Mouse (Mus musculus) gastrocnemius, adult 8-10 months (tissue): ENCODE measurements around the gene Taok1. TPM values are rescaled to one million over a fixed set of nuclear protein-coding genes. Genes with fewer than 3 reads are reported as not detected.
A peak's percentile ranks its signal among the peaks of the same experiment; 100 is the strongest.
"Not testable (repeated sequence)": the region's sequence is repeated elsewhere in the genome, so short reads cannot be mapped to it uniquely, and the experiment has no call there.

Experiments used
- DNase-seq, 2 experiments: peaks; one replicate each; pipeline ENCODE4 v3.0.0; 2022; ENCODE audit warnings: low spot score in 2 of 2
- total RNA-seq, 4 experiments: library from RNA; stranded (reverse); gene quantifications; 2 replicates each; pipeline ENCODE4 v1.2.4; 2022

Taok1 gene
- 10 to 100 TPM; 37.9 to 48.6 (median 40.6) TPM for total RNA-seq

DNA sequence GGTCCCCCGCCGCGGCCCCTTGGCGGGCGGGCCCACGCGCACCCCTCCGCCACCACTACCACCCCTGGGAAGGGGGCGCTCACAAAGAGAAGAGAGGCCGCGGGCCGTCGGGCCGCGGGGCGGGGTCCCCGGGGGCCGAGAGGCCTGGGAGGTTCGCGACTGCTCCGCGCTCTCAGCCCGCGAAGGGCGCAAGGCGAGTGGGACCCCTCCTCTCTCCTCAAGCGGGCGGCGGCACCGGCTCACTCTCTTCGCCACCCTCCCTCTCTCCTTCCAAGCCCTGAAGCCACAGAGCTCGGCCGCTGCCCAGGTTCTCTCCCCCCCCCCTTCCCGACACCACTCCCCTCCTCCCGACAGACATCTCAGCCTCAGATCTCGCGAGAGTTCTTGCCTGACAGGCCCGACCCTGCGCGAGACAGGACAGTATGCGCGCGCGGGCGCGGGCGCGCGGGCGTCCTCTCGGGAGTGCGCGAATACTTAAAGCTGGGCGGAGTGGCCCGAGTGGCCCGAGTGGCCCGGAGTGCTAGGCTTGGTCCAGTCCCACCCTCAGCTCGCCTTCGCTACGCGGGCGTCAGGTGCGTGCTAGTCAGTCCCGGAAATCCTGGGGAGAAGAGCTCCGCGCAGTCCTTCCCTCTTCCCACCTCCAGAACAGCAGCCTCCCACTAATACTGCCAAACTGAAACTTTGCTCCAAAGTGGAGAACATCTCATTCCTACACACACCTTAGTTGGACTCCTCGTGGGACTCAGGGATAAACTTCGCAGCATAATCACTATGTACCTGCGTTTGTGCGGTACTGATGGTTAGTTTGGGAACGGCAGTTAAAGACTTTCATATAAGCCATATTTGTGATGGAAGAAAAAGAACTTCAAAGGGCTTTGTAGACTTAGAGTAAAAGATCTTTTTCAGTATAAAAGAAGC lies at the start of gene Taok1:
Gene Taok1, minus strand, starts transcription at position 278 of the 918 bp plus-strand sequence.
- peak; percentile 92 to 95 for DNase-seq

DNA sequence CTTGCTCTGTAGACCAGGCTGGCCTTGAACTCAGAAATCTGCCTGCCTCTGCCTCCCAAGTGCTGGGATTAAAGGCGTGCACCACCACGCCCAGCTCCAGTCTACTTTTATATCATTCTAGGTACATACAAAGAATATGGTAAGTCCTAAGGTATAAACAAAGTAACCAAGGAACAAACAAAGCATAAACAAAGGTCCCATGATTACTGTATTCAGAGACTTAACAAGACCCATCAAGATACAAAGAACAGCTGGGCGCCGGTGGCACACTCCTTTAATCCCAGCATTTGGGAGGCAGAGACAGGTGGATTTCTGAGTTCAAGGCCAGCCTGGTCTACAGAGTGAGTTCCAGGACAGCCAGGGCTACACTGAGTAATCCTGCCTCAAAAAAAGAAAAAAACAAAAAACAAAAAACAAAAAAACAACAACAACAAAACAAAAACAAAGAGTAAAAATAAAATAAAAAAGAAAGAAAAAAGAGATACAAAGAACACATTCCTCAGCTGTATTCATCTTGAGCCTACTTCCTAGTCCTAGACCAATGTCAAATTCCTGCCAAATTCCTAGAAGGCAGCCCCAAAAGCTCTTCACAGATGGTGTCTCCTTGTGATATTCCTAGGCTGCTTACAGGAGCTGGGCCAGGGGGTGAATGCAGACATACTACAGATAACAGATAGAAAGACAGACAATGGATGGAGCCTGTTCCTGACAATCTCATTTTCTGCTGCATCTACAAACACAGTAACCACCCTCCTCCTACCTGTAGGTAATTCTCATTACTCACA lies 46.0 kb upstream of the Taok1 start:
- not testable (repeated sequence) for DNase-seq

DNA sequence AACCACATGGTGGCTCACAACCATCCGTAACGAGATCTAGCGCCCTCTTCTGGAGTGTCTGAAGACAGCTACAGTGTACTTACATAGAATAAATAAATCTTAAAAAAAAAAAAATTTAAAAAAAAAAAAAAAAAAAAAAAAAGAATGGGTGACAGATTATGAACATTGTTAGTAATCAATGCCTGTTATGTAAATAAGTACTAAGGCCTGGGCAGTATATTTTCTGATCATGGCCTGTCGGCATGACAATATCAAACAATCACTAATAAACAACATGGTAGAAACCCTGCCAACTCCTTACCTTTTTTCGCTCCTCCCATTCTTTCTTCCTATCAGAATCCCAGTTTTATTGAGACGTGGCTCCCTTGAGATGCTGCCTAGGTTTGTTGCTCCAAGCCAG lies 44.9 kb upstream of the Taok1 start:
- DNase-seq = no peak

DNA sequence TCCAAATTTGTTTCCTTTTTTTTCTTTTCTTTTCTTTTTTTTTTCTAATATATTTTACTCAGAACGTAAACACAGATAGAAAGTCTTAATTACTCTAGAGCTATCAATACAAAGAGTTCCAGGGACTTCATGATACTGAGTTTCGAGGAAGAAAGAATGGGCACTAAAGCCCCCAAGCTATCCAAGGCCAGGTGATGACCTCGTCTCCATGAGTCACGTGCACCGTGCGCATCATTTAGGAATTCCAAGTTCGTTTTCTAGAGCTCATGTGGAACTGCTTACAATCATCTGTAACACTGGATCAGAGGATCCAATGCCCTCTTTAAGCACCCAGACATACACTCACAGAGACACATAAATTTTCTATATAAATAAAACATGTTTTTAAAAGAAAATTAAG lies 41.3 kb upstream of the Taok1 start:
- no peak for DNase-seq

DNA sequence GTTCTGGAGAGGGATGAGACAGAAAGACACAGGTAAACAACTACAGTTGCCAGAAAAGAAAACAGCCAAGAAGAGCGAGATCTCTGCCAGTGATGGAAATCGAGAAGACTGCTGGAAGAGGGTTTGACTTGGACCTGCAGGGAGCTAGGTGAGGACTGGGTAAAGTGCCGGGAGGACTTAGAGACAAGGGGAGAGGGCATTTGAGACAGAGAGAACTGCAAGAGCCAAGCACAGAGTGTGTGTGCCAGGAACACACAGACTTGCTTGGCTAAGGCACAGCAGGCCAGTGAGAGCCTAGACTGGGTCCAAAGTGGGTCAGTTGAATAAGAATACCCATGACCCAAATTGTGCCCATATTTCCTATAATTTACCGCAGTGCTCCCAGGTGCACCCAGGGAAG lies 37.9 kb upstream of the Taok1 start:
- DNase-seq = peak in 1 of 2 experiments; percentile 18

DNA sequence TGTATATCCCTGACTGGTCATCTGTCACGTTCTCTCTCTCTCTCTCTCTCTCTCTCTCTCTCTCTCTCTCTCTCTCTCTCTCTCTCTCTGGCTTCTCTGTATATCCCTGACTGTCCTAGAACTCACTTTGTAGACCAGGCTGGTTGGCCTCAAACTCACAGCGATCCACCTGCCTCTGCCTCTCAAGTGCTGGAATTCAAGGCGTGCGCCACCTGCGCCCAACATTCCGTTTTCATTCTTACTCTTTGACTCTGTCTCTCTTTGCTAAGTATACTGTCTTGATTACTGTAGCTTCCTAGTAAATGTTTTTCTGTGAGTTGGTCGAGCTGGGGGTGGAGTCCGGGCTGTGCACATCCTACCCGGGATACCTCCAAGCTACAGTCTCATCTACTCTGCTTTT lies 33.8 kb upstream of the Taok1 start:
- DNase-seq = no peak

DNA sequence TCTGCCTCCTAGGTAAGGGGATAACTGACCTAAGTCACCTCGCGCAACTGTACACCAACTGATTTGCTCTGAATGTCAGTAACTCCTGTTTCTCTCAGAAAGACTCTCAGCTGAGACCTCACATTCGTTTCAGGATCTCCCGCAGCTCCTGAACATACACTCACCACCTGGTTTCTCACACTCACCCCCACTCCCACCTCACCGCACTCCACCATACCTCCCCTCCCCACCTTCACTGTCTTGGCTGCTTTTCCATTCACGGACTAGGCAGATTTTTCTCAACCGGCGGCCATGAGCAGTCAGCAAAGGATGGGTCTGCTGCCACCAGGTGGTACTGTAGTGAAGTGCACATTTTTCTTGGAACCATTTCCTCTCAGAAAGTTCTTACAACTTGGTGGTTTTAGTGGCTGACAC lies 22.6 kb upstream of the Taok1 start:
- peak; percentile 48 to 51 for DNase-seq

DNA sequence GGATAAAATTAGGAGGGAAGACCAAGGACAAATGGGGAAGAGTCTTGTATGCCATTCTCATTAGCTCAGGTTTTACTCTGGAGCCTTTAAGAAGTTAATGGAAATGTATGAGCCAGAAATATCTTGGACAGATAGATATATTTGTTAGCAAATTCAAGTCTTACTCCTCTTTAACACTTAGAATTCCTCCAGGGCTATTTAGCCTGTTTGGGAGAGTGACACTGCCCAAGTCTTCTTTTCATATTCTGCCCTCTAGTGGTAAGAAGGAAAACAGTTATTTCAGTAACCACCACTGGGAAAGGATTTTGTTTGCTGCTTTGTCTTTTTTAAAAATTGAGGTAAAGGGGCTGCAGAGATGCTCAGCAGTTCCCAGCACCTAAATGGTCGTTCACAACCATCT lies 21.9 kb upstream of the Taok1 start:
- DNase-seq = no peak

DNA sequence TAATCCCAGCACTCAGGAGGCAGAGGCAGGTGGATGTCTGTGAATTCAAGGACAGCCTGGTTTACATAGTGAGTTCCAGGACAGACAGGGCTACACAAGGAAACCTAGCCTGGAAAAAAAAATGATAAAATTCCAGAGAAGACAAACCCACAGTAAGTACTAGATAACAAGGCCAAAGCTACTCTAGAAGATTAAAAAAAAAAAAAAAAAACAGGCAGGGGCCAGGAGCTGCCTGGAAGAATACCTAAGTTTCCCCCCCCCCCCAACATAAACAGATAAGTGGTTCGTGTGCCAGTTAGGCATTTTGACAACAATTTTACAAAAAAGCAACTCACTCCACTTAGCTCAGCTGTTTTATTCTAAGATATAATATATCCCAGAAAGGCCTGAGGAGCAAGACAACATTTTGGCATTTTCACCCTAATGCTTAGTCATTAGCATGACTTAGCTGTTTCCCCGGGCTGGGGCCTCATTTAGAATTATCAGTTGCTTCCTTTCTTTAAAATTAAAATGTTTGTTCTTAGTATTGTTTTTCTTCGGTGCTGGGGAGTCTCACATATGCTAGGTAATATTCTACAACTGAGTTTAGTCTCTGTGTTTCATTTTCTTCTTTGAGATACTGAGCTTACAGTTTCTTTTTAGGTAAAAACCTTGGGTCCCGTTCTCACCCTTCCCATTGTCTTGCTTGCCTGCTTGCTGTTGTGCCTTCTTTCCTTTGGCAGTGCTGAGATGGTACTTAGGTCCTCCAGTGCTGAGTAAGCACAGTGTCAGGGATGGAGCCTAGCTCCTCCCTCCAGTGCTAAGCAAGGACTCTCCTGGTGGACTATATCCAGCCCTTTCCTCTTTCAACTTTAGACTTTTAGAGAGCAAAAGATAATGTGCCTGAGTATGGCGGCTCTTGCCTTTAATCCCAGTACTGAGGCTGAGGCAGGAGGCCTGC lies 19.3 kb upstream of the Taok1 start:
- DNase-seq = no peak

DNA sequence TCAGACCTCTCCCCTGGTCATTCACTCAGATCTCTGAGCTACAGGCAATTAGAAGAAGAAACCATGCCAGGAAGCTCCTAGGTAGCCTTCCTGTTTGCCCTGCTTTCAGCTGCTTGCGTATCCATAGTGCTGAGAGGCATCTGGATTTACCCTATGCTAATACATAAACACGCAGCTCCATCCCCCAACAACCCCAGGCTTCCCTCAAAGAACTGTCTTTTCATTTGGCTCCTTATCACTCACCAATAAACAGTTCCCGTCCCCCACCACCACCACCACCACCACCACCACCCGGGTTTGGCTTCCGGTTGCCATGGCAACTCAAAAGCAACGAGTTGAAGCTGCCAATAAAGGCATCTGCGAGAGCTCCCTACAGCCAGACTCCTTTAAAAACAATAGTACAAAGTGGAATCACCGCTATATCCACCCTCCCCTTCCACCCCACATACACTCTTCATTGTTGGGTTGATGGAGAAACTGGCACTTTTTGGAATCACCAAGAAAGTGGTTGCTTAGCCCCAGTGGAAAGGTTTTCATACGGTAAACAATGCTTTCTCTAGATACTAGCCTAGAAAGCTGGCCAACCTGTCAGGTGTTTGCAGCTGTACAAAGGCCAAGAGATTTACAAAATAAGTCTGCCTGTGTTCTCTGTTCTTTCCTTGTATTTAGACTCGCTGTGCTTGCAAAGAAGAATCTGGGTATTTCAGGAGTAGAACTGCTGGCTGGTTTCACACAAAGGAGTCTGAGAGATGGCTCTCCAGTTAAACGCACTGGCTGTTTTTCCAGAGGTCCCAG lies 17.6 kb upstream of the Taok1 start:
- DNase-seq = no peak

DNA sequence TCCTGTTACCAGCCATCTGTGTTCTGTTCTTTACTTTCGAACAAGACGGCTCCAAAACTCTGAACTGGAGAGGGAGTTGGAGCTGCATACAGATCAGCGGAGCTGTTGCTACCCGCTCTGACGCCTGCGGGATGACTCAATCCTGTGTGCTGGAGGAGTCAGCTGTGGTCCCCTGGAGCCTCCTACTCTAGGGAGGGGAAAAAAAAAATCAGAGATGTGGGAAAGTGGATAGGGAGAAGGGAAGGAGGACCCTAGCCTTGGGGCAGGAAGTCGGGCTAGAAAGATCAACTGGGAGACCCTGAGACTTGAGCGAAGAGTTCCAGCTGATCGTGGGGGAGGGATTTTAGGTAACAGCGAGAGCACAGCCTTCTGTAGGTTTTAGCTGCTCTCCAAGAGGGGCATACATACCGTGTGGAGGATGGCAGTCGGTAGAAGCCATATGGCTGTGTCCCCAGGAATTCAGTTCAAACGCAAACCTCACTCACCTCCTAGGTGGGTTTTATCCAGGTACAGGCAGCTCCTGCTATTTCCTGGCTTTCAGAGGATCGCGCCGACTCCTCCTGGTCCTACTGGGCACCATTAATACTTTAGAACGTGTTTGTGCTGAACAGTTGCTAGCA lies 16.9 kb upstream of the Taok1 start:
- no peak for DNase-seq

DNA sequence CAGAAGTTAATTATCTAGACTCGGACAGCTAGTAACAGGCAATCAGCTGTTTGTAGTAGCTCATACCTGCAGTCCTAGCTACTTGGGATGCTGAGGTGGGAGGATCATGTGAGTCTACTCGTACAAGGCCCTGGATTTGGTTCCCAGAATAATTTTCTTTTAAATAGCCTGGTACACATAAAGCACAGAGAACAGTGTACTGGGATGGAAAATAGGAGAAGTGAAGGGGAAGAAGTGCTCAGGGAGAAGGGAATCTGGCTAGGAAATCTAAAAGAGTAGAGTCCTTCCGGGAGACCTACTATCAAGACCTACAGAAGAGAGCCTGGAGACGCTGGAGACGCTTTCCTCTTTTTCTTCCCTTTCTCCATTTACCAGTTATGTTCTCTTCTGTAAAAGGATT lies 16.4 kb upstream of the Taok1 start:
- no peak for DNase-seq

DNA sequence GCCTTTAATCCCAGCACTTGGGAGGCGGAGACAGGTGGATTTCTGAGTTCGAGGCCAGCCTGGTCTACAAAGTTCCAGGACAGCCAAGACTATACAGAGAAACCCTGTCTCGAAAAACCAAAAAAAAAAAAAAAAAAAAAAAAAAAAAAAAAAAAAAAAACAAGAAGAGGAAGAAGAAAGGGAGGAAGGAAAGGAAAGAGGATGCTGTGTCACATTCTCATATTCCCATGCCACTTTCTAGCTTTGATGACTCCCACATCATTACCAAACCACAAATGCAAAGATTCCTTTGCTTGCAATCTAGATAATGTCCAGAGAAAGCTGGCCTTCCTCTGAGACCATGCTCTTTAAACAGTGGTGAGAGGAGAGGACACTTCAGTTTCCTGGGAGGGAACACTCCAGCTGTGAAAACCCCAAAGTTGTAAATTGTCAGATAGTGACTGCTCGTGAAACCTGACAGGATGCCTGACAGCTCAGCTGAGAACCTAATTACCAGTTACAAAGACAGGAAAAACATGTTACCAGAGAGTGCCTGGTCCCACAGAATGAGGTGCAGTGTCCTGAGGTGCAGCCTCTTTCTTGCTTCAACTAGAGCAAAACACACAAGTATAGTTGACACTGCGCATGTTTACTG lies 14.4 kb upstream of the Taok1 start:
- no peak for DNase-seq

DNA sequence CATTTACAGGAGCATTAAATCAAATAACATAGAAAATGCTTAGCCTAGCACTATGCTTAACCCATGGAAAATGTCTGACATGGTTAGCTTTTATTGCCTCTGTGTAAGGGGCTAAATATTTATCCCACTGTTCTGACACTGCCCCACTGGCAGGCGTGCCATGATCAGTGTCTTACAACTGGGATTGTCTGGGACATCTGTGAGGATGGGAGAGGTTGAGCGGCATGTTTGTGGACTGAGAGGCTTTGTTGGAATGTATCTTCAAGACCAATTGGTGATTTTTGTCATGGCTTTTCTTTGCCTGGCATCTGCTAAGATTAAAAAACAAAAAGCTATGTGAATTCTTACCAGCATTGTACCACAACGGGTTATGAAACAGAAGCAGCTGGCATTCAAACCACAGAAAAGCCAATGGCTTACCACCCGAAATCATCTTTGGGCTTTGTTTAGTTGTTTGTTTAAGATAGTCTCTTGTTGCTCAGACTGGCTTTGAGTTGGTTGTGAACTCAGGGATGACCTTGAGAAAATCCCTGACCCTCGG lies 7.5 kb upstream of the Taok1 start:
- DNase-seq = no peak

DNA sequence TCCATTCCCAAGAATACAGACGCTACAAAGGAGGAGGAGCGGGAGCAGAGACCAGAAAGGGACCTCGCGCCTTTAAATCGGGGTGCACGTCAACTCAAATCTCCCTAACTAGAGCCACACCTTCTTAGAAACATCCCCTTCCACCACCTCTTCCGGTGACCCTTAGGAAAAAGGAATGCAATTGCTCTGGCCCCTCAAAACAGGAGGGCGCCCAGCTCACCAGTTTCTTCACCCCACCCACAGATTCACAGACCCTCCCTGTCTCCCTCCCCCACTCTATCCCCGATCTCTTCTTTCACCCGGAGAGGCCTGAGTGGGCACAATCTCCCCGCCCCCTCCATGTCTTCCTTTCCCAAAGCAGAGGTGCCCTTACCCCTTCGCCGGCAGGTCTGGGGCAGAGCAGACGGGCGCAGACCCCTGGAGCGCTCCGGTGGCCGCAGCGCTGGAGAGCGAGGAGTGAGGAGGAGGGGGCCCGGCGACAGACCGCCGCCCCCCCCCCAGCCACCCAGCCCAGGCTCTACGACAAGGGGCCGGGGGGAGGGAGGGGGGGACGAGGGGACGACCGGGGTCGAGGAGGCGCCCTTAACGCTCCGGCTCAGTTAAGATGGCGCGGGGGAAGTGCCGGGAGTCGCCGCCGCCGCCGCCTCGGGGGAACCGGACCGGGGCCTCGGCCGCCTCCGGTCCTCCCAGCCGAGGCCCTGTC lies 629 bp downstream of the Taok1 start:
- peak in 1 of 2 experiments; percentile 12 for DNase-seq

DNA sequence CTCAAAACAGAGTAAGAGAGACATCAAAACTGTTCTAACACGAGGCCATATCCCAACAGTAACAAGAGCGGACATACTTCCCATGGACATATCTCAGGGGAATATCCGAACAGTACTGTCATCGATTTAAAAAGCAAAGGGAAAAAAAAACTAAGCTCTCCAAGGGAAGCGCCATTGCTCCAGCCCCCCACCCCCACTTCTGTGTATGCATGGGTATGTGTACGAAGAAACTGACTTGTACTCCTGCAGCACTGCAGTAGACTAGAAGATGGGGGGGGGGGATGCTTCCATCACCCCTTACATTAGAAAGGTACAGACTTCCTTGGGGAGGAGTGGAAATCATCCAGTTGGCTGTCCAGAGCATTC lies 1.2 kb downstream of the Taok1 start:
- no peak for DNase-seq

DNA sequence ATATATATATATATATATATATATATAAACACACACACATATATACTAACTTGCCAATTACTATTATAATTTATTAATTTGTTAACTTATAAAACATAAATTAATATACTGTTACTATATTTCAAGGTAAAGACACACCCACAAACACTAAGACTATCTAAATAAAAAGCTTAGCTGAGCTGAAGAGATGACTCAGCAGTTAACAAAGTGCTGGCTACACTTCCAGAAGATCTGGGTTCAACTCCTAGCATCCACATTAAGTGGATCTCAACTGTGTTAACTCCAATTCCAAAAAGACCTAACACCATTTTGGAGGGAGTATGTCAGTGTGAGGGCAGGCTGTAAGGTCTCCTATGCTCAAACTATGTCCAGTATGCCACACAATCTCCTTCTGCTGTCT lies 10.3 kb downstream of the Taok1 start:
- DNase-seq = no peak

DNA sequence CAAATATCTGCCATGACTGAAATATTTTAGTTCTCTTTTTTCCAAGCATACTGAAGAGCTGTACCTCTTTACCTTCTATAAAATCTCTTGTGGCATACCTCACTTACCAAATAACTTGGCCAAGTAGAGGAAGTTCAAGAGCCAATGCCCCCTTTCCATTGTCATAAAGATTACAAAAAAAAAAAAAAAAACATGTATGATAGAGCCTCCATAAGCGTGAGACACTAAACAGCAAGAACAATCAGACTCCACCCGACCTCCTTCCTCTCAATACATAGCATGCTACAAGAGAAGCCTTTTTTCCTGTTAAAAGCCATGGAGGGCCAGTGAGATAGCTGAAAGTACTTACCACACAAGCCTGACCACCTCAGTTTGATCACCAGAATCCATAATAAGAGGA lies 16.2 kb downstream of the Taok1 start:
- no peak for DNase-seq

DNA sequence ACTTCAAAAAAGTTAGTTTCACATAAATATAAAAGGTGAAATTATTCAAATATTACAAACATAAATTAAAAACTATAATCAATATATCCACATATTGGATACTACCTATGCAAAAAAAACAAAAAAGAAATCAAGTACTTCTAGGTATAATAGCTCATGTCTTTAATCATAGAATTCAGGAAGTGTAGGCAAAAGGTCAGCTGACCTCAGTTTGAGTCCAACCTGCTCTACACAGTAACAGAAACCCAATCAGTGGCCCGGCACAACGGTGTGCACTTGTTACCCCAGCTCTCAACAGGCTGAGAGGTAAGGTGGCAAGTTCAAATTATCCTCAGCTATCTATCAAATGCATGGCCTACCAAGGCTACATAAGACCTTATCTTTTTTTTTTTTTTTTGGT lies 16.8 kb downstream of the Taok1 start:
- DNase-seq = no peak
